Mouse (Mus musculus) MEL (cell line): ENCODE results near the gene Aldh9a1. TPM values are rescaled to one million over a fixed set of nuclear protein-coding genes. Genes with fewer than 3 reads are reported as not detected.

Source experiments
- DNase-seq: peaks from one replicate; pipeline ENCODE4 v3.0.0; 2011; ENCODE audit warnings: low read depth, low spot score
- H3K27ac ChIP-seq: 2 replicates; pipeline ENCODE4 v1.5.1; 2012; ENCODE audit warnings: low read depth, mild to moderate bottlenecking, control low read depth, low read length, moderate library complexity; ENCODE audit not compliant: control insufficient read depth
- H3K27me3 ChIP-seq, 2 experiments: fragments of 150-350 bp in 1 of 2; sonication (generic) in 1 of 2; 2 replicates each; pipeline ENCODE4 v1.6.1; 2012; ENCODE audit warnings: low read length in 2 of 2, mild to moderate bottlenecking in 2 of 2, improper control_type of control experiment in 1 of 2, moderate library complexity in 1 of 2; ENCODE audit not compliant: insufficient read depth in 2 of 2, control insufficient read depth in 1 of 2
- H3K36me3 ChIP-seq, 2 experiments: 2 replicates each; pipeline ENCODE4 v1.6.1; 2012 to 2014; ENCODE audit warnings: low read length in 2 of 2, improper control_type of control experiment in 1 of 2, inconsistent platforms in 1 of 2, mild to moderate bottlenecking in 1 of 2; ENCODE audit not compliant: insufficient read depth in 2 of 2, control insufficient read depth in 1 of 2
- H3K4me1 ChIP-seq, 2 experiments: fragments of 150-350 bp in 1 of 2; sonication (generic) in 1 of 2; 2 replicates each; pipeline ENCODE4 v1.6.1; 2012; ENCODE audit warnings: low read length in 2 of 2, improper control_type of control experiment in 1 of 2, mild to moderate bottlenecking in 1 of 2; ENCODE audit not compliant: insufficient read depth in 2 of 2, control insufficient read depth in 1 of 2
- H3K4me3 ChIP-seq, 2 experiments: fragments of 150-350 bp in 1 of 2; sonication (generic) in 1 of 2; 2 replicates each; pipeline ENCODE4 v1.5.1; 2012; ENCODE audit warnings: low read depth in 2 of 2, low read length in 2 of 2, mild to moderate bottlenecking in 2 of 2, moderate library complexity in 2 of 2, control low read depth in 1 of 2, improper control_type of control experiment in 1 of 2; ENCODE audit not compliant: control insufficient read depth in 1 of 2, insufficient read depth in 1 of 2
- H3K79me2 ChIP-seq: 2 replicates; pipeline ENCODE4 v1.6.1; 2012; ENCODE audit warnings: mild to moderate bottlenecking, low read length, moderate library complexity; ENCODE audit not compliant: control insufficient read depth, poor library complexity, insufficient read depth
- H3K9ac ChIP-seq: 2 replicates; pipeline ENCODE4 v1.6.1; 2012; ENCODE audit warnings: low read depth, mild to moderate bottlenecking, control low read depth, low read length, moderate library complexity; ENCODE audit not compliant: control insufficient read depth, poor library complexity, severe bottlenecking
- H3K9me3 ChIP-seq: fragments of 150-350 bp; sonication (generic); replicated peaks from 2 replicates; pipeline ENCODE4 v1.6.1; 2012; ENCODE audit warnings: mild to moderate bottlenecking, low read length, improper control_type of control experiment, moderate library complexity; ENCODE audit not compliant: insufficient read depth
- BHLHE40 ChIP-seq: IDR thresholded peaks from 2 replicates; pipeline ENCODE4 v1.6.1; 2012; ENCODE audit warnings: low read depth, mild to moderate bottlenecking, inconsistent platforms, low read length, improper control_type of control experiment, borderline replicate concordance
- CHD1 ChIP-seq: IDR thresholded peaks from 2 replicates; pipeline ENCODE4 v1.6.1; 2012; ENCODE audit warnings: low read depth, mild to moderate bottlenecking, inconsistent platforms, low read length, improper control_type of control experiment
- E2F4 ChIP-seq: IDR thresholded peaks from 2 replicates; pipeline ENCODE4 v1.6.1; 2011; ENCODE audit warnings: low read depth, low read length, improper control_type of control experiment, borderline replicate concordance
- EP300 ChIP-seq, 2 experiments: IDR thresholded peaks; 2 replicates each; pipeline ENCODE4 v1.6.1; 2011; ENCODE audit warnings: improper control_type of control experiment in 2 of 2, low read length in 2 of 2, low read depth in 1 of 2, mild to moderate bottlenecking in 1 of 2
- ETS1 ChIP-seq: IDR thresholded peaks from 2 replicates; pipeline ENCODE4 v1.6.1; 2012; ENCODE audit warnings: low read depth, mild to moderate bottlenecking, inconsistent platforms, low read length, improper control_type of control experiment, moderate library complexity
- GABPA ChIP-seq: IDR thresholded peaks from 2 replicates; pipeline ENCODE4 v1.6.1; 2012; ENCODE audit warnings: low read depth, mild to moderate bottlenecking, inconsistent platforms, low read length, improper control_type of control experiment, moderate library complexity
- GATA1 ChIP-seq: IDR thresholded peaks from 2 replicates; pipeline ENCODE4 v1.6.1; 2011; ENCODE audit warnings: low read depth, low read length, improper control_type of control experiment
- HCFC1 ChIP-seq: IDR thresholded peaks from 2 replicates; pipeline ENCODE4 v1.6.1; 2012; ENCODE audit warnings: low read depth, mild to moderate bottlenecking, inconsistent platforms, low read length, improper control_type of control experiment, moderate library complexity
- JUND ChIP-seq: IDR thresholded peaks from 2 replicates; pipeline ENCODE4 v1.6.1; 2011; ENCODE audit warnings: low read depth, mild to moderate bottlenecking, improper control_type of control experiment, low read length
- MAFK ChIP-seq: IDR thresholded peaks from 2 replicates; pipeline ENCODE4 v1.6.1; 2011; ENCODE audit warnings: low read depth, mild to moderate bottlenecking, low read length, improper control_type of control experiment, borderline replicate concordance
- MAX ChIP-seq: IDR thresholded peaks from 2 replicates; pipeline ENCODE4 v1.6.1; 2011; ENCODE audit warnings: low read length, improper control_type of control experiment
- MAZ ChIP-seq: IDR thresholded peaks from 2 replicates; pipeline ENCODE4 v1.6.1; 2012; ENCODE audit warnings: low read depth, mild to moderate bottlenecking, inconsistent platforms, low read length, improper control_type of control experiment
- NRF1 ChIP-seq: IDR thresholded peaks from 2 replicates; pipeline ENCODE4 v1.6.1; 2014; ENCODE audit warnings: low read depth, mild to moderate bottlenecking, inconsistent platforms, low read length, improper control_type of control experiment, moderate library complexity; ENCODE audit not compliant: poor library complexity, insufficient read depth, severe bottlenecking
- POLR2AphosphoS5 ChIP-seq: IDR thresholded peaks from 2 replicates; pipeline ENCODE4 v1.6.1; 2012; ENCODE audit warnings: low read depth, borderline replicate concordance, mild to moderate bottlenecking, inconsistent platforms, low read length, moderate library complexity, mixed read lengths
- RAD21 ChIP-seq: IDR thresholded peaks from 2 replicates; pipeline ENCODE4 v1.6.1; 2011; ENCODE audit warnings: mild to moderate bottlenecking, low read depth, low read length, improper control_type of control experiment
- USF2 ChIP-seq, 2 experiments: IDR thresholded peaks; 2 replicates each; pipeline ENCODE4 v1.6.1; 2011 to 2012; ENCODE audit warnings: improper control_type of control experiment in 2 of 2, low read length in 2 of 2, borderline replicate concordance in 1 of 2, inconsistent platforms in 1 of 2, low read depth in 1 of 2, mild to moderate bottlenecking in 1 of 2; ENCODE audit not compliant: insufficient read depth in 1 of 2
- ZC3H11A ChIP-seq: IDR thresholded peaks from 2 replicates; pipeline ENCODE4 v1.6.1; 2012; ENCODE audit warnings: low read depth, mild to moderate bottlenecking, inconsistent platforms, low read length, improper control_type of control experiment
- ZKSCAN1 ChIP-seq: IDR thresholded peaks from 2 replicates; pipeline ENCODE4 v1.6.1; 2012; ENCODE audit warnings: low read depth, mild to moderate bottlenecking, inconsistent platforms, low read length, improper control_type of control experiment, moderate library complexity
- polyA plus RNA-seq, 2 experiments: library from polyadenylated mRNA; stranded (reverse) in 1 of 2; unstranded in 1 of 2; fragments of >175 nt in 1 of 2; fragments of >200 nt in 1 of 2; gene quantifications; 2 replicates each; pipeline versions ENCODE4 v1.2.1 to v1.2.4; 2012; ENCODE audit warnings: low replicate concordance in 2 of 2, low read depth in 1 of 2; ENCODE audit not compliant: insufficient read length in 2 of 2, insufficient read depth in 1 of 2, missing spikeins in 1 of 2
- total RNA-seq: library from RNA; depleted of rRNA; stranded (reverse); fragments of 300-350 nt; gene quantifications from 2 replicates; pipeline ENCODE4 v1.2.3, GENCODE M21; 2012

The Aldh9a1 gene
- total and polyA plus RNA-seq, 3 experiments = 14.3 to 78.2 TPM; not detected in 1

GRCm38 (mm10) chr1:167358731-167359130, 8.9 kb downstream of the Aldh9a1 start:
- DNase-seq = no peak
- no peak overlapping the region for H3K4me3 ChIP-seq
- H3K9ac ChIP-seq = no peak overlapping the region
- no peak overlapping the region for H3K27ac ChIP-seq
- H3K27me3 ChIP-seq = no peaks in the 10 kb centered on the region
- no peaks in the 10 kb centered on the region for H3K9me3 ChIP-seq
- no peak for TF ChIP-seq NRF1
- no peak for TF ChIP-seq RAD21
- no peak for TF ChIP-seq POLR2AphosphoS5
- TF ChIP-seq BHLHE40 = no peak
- TF ChIP-seq ZKSCAN1 = no peak
- no peak for TF ChIP-seq JUND
- no peak for TF ChIP-seq MAFK
- no peak for TF ChIP-seq E2F4
- H3K79me2 ChIP-seq = no peaks in the 10 kb centered on the region
- peaks cover 0 to 17% of the 10 kb centered on the region in 2 experiments; a peak in 2 of 4 replicates for H3K36me3 ChIP-seq
- no peaks in the 10 kb centered on the region for H3K4me1 ChIP-seq

GRCm38 (mm10) chr1:167360268-167360667, 10.5 kb downstream of the Aldh9a1 start:
- H3K4me1 ChIP-seq = no peaks in the 10 kb centered on the region
- no peaks in the 10 kb centered on the region for H3K9me3 ChIP-seq
- no peak overlapping the region for H3K9ac ChIP-seq
- TF ChIP-seq GABPA (no peak), CHD1 (no peak), GATA1 (no peak), USF2 (IDR thresholded peaks at IDR 0.05; ENCODE audit: borderline replicate concordance in 1 of 2, insufficient read depth in 1 of 2, low read depth in 1 of 2, low read length in 2 of 2) (no peak)
- no peak for DNase-seq
- no peaks in the 10 kb centered on the region for H3K79me2 ChIP-seq
- H3K27me3 ChIP-seq = no peaks in the 10 kb centered on the region
- no peak overlapping the region for H3K27ac ChIP-seq
- no peak overlapping the region for H3K4me3 ChIP-seq
- H3K36me3 ChIP-seq = peaks cover 0 to 14% of the 10 kb centered on the region in 2 experiments; a peak in 2 of 4 replicates

GRCm38 (mm10) chr1:167362819-167363218, 13.0 kb downstream of the Aldh9a1 start:
- no peak overlapping the region for H3K9ac ChIP-seq
- TF ChIP-seq GATA1 (no peak), ETS1 (no peak), USF2 (IDR thresholded peaks at IDR 0.05; ENCODE audit: borderline replicate concordance in 1 of 2, insufficient read depth in 1 of 2, low read depth in 1 of 2, low read length in 2 of 2) (no peak), ZC3H11A (no peak), EP300 (IDR thresholded peaks at IDR 0.05; ENCODE audit: low read depth in 1 of 2, low read length in 2 of 2) (no peak), BHLHE40 (no peak), HCFC1 (no peak), RAD21 (no peak), MAZ (no peak), MAX (no peak), GABPA (no peak)
- TF ChIP-seq, all 39 proteins: peak for 0
- H3K9me3 ChIP-seq = no peaks in the 10 kb centered on the region
- no peaks in the 10 kb centered on the region for H3K4me1 ChIP-seq
- no peaks in the 10 kb centered on the region for H3K79me2 ChIP-seq
- H3K27me3 ChIP-seq = no peaks in the 10 kb centered on the region
- H3K27ac ChIP-seq = no peak overlapping the region
- H3K4me3 ChIP-seq = no peak overlapping the region
- DNase-seq = no peak
- peaks cover 2 to 9% of the 10 kb centered on the region in 2 experiments for H3K36me3 ChIP-seq
